Mouse (Mus musculus): Measurements from ENCODE around the gene Slc12a3. TPM values are rescaled to one million over a fixed set of nuclear protein-coding genes. Genes with fewer than 3 reads are reported as not detected.

The Slc12a3 gene
- polyA plus RNA-seq, 1 experiment from 2014 or later, result 0.12 TPM

GRCm38 (mm10) chr8:94362607-94363239, 33.7 kb downstream of the Slc12a3 start:
- Histone ChIP-seq H3K9me3 (no peaks in the 10 kb centered on the region), H3K4me1 (replicated peaks) (no peaks in the 10 kb centered on the region), H3K36me3 (no peaks in the 10 kb centered on the region), H3K9ac (replicated peaks) (no peak overlapping the region), H3K27ac (no peak overlapping the region), H3K4me3 (replicated peaks) (no peak overlapping the region), H3K4me2 (replicated peaks) (no peak overlapping the region), H3K27me3 (no peaks in the 10 kb centered on the region)
- ATAC-seq, result no peak
- WGBS, result 85% methylated on average over 7 of the region's 7 CpGs

DNA sequence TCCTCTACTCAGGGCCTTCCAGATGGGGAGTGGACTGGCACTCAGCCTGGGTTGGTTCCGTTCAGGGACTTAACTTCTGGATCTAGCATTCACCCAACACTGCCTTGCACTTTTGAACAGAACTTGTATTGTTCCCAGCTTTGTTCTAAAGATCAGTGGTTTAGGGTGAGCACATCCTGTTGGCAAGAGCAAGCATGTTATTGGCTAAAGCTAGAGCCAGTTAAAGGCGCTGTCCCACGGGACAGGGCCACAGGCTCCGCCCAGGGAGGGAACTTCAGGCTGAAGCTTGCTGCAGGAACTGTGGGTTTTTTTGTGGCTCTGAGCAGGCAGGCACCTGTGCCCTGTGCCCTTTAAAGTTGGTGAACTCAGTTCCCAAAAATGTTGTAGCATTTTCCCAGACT, 34.3 kb downstream of the Slc12a3 start:
- no peak overlapping the region for H3K4me3 ChIP-seq (replicated peaks)

DNA sequence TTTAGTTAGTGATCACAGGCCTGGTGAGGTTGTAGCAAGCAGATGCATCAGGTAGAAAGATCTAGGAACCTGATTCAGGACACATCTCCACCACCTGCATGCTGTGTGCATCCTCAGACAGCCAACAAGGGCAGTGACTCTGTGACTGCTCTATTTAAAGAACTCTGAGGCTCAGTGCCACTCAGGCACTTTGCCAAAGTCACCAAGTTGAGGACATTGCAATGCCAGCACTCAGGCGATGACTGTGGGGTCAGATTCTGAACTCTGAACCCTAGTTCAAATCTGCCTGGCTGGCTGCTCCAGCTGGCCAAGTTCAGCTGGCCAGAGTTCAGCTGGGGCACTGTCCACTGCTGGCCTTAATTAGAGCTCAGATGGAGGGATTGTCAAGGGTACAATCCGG, 34.9 kb downstream of the Slc12a3 start:
- no peak for ATAC-seq
- WGBS, result 91% methylated on average over 2 of the region's 2 CpGs

More for the DNA sequence above, 34.3 kb downstream of the Slc12a3 start:
- H3K9me3 ChIP-seq, result no peaks in the 10 kb centered on the region
- H3K4me2 ChIP-seq (replicated peaks), result no peak overlapping the region
- no peaks in the 10 kb centered on the region for H3K4me1 ChIP-seq (replicated peaks)
- no peak overlapping the region for H3K27ac ChIP-seq
- ATAC-seq, result no peak
- WGBS, result 48% methylated on average over 4 of the region's 4 CpGs
- H3K27me3 ChIP-seq, result no peaks in the 10 kb centered on the region
- no peaks in the 10 kb centered on the region for H3K36me3 ChIP-seq
- H3K9ac ChIP-seq (replicated peaks), result no peak overlapping the region

GRCm38 (mm10) chr8:94364686-94365312, 35.8 kb downstream of the Slc12a3 start:
- Histone ChIP-seq H3K9ac (replicated peaks) (no peak overlapping the region), H3K4me3 (replicated peaks) (no peak overlapping the region), H3K36me3 (no peaks in the 10 kb centered on the region), H3K27me3 (no peaks in the 10 kb centered on the region), H3K27ac (no peak overlapping the region), H3K4me1 (replicated peaks) (no peaks in the 10 kb centered on the region), H3K9me3 (no peaks in the 10 kb centered on the region), H3K4me2 (replicated peaks) (no peak overlapping the region)
- ATAC-seq, result no peak
- 90% methylated on average over 6 of the region's 6 CpGs for WGBS

More for the DNA sequence above, 34.9 kb downstream of the Slc12a3 start:
- Histone ChIP-seq H3K27me3 (no peaks in the 10 kb centered on the region), H3K27ac (no peak overlapping the region), H3K9me3 (no peaks in the 10 kb centered on the region), H3K4me2 (replicated peaks) (no peak overlapping the region), H3K9ac (replicated peaks) (no peak overlapping the region), H3K4me3 (replicated peaks) (no peak overlapping the region), H3K36me3 (no peaks in the 10 kb centered on the region), H3K4me1 (replicated peaks) (no peaks in the 10 kb centered on the region)

- H3K4me2 ChIP-seq (replicated peaks), result no peak overlapping the region
- WGBS, result 94% methylated on average over 9 of the region's 9 CpGs
- no peaks in the 10 kb centered on the region for H3K36me3 ChIP-seq
- no peaks in the 10 kb centered on the region for H3K9me3 ChIP-seq
- no peak overlapping the region for H3K4me3 ChIP-seq (replicated peaks)
- H3K4me1 ChIP-seq (replicated peaks), result no peaks in the 10 kb centered on the region
- no peak overlapping the region for H3K9ac ChIP-seq (replicated peaks)
- H3K27me3 ChIP-seq, result no peaks in the 10 kb centered on the region
- no peak overlapping the region for H3K27ac ChIP-seq
- no peak for ATAC-seq
Observed at GRCm38 (mm10) chr8:94365410-94365981, 36.5 kb downstream of the Slc12a3 start.

GRCm38 (mm10) chr8:94370839-94371238, 41.8 kb downstream of the Slc12a3 start:
- no peaks in the 10 kb centered on the region for H3K4me1 ChIP-seq (replicated peaks)
- H3K36me3 ChIP-seq, result no peaks in the 10 kb centered on the region
- H3K27ac ChIP-seq, result no peak overlapping the region
- no peaks in the 10 kb centered on the region for H3K9me3 ChIP-seq
- no peaks in the 10 kb centered on the region for H3K27me3 ChIP-seq
- WGBS, result 77% methylated on average over 5 of the region's 5 CpGs
- no peak overlapping the region for H3K4me2 ChIP-seq (replicated peaks)
- no peak overlapping the region for H3K4me3 ChIP-seq (replicated peaks)
- no peak for ATAC-seq
- H3K9ac ChIP-seq (replicated peaks), result no peak overlapping the region

GRCm38 (mm10) chr8:94372955-94373599, 44.1 kb downstream of the Slc12a3 start:
- H3K4me2 ChIP-seq (replicated peaks), result no peak overlapping the region
- H3K9ac ChIP-seq (replicated peaks), result no peak overlapping the region
- H3K4me1 ChIP-seq (replicated peaks), result no peaks in the 10 kb centered on the region
- no peaks in the 10 kb centered on the region for H3K27me3 ChIP-seq
- H3K36me3 ChIP-seq, result no peaks in the 10 kb centered on the region
- no peak overlapping the region for H3K27ac ChIP-seq
- H3K4me3 ChIP-seq (replicated peaks), result no peak overlapping the region
- WGBS, result 87% methylated on average over 6 of the region's 6 CpGs
- no peak for ATAC-seq
- no peaks in the 10 kb centered on the region for H3K9me3 ChIP-seq

GRCm38 (mm10) chr8:94375551-94375991, 46.6 kb downstream of the Slc12a3 start:
- H3K27me3 ChIP-seq, result no peaks in the 10 kb centered on the region
- no peak for ATAC-seq
- H3K4me1 ChIP-seq (replicated peaks), result no peaks in the 10 kb centered on the region
- H3K9ac ChIP-seq (replicated peaks), result no peak overlapping the region
- H3K4me3 ChIP-seq (replicated peaks), result no peak overlapping the region
- H3K36me3 ChIP-seq, result no peaks in the 10 kb centered on the region
- no peak overlapping the region for H3K27ac ChIP-seq
- H3K9me3 ChIP-seq, result no peaks in the 10 kb centered on the region
- no peak overlapping the region for H3K4me2 ChIP-seq (replicated peaks)
- 77% methylated on average over 3 of the region's 3 CpGs for WGBS

DNA sequence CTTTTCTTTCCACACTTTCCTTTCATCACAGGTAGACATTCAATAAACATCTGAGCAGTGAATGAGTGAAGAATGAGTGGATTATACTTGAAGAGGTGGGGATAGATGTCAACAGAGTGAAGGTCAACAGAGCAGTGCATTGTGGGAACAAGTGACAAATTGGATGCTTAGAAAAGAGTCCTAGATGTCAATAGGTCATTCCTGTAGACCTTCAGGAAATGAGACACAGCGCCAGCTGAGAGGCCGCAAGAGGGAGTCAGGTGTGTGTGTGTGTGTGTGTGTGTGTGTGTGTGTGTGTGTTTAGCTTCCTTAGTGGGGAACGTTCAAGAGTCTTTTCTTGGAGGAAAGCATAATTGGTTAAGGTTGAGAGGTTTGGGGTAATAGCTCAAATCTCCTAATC, 47.2 kb downstream of the Slc12a3 start:
- WGBS, result 88% methylated on average over 3 of the region's 3 CpGs
- Histone ChIP-seq H3K4me3 (replicated peaks) (no peak overlapping the region), H3K4me1 (replicated peaks) (no peaks in the 10 kb centered on the region), H3K4me2 (replicated peaks) (no peak overlapping the region), H3K27me3 (no peaks in the 10 kb centered on the region), H3K27ac (no peak overlapping the region), H3K9ac (replicated peaks) (no peak overlapping the region), H3K9me3 (no peaks in the 10 kb centered on the region), H3K36me3 (no peaks in the 10 kb centered on the region)
- no peak for ATAC-seq

DNA sequence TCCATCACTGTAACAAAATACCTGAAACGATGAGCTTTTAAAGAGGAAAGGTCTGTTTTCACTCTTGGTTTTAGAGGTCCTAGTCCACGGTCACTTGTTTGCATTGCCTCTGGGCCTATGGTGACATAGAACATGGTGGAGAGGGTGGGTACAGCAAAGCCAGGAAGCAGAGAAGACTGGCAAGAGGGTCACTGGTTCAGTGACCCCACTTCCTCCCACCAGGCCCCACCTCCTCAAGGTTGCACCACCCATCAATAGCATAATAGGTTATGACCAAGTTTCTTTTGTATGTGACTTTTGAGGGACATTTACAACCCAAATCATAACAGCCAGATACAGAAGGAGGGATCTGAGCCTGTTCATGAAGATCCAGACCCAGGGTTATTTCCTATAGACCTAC, 47.6 kb downstream of the Slc12a3 start:
- 90% methylated on average over 2 of the region's 2 CpGs for WGBS
- no peaks in the 10 kb centered on the region for H3K4me1 ChIP-seq (replicated peaks)
- H3K4me3 ChIP-seq (replicated peaks), result no peak overlapping the region
- no peaks in the 10 kb centered on the region for H3K27me3 ChIP-seq
- no peak overlapping the region for H3K4me2 ChIP-seq (replicated peaks)
- H3K9me3 ChIP-seq, result no peaks in the 10 kb centered on the region
- no peak for ATAC-seq
- H3K9ac ChIP-seq (replicated peaks), result no peak overlapping the region
- H3K27ac ChIP-seq, result no peak overlapping the region
- H3K36me3 ChIP-seq, result no peaks in the 10 kb centered on the region

DNA sequence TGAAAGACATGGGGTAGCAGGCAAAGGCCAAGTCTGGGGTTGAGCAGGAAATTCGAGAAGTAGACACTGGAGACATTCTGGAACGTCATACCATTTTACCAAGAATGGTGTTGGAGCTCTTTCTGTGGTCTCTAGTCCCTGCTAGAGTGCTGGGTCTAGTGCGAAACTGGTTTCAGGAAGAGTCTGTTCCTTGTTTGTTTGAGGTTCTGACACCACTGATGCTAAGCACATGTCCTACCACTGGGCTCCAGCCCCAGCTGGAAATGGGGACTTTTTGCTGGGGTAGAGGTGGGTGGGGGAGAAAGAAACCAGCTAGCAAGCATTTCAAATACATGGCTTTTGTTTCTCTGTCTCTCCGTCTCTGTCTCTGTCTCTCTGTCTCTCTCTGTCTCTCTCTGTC, 48.0 kb downstream of the Slc12a3 start:
- H3K9me3 ChIP-seq, result no peaks in the 10 kb centered on the region
- no peak for ATAC-seq
- no peak overlapping the region for H3K9ac ChIP-seq (replicated peaks)
- H3K36me3 ChIP-seq, result no peaks in the 10 kb centered on the region
- no peaks in the 10 kb centered on the region for H3K27me3 ChIP-seq
- H3K4me1 ChIP-seq (replicated peaks), result no peaks in the 10 kb centered on the region
- WGBS, result 88% methylated on average over 4 of the region's 4 CpGs
- no peak overlapping the region for H3K4me2 ChIP-seq (replicated peaks)
- H3K27ac ChIP-seq, result no peak overlapping the region
- no peak overlapping the region for H3K4me3 ChIP-seq (replicated peaks)

- no peaks in the 10 kb centered on the region for H3K27me3 ChIP-seq
- no peaks in the 10 kb centered on the region for H3K9me3 ChIP-seq
- H3K36me3 ChIP-seq, result no peaks in the 10 kb centered on the region
- no peak for ATAC-seq
- H3K4me1 ChIP-seq (replicated peaks), result no peaks in the 10 kb centered on the region
- H3K27ac ChIP-seq, result no peak overlapping the region
- H3K9ac ChIP-seq (replicated peaks), result 0 out of 2 replicates have a peak overlapping the region, but pooled peaks have one; percentile 32
- 76% methylated on average over 11 of the region's 11 CpGs for WGBS
- no peak overlapping the region for H3K4me3 ChIP-seq (replicated peaks)
- H3K4me2 ChIP-seq (replicated peaks), result no peak overlapping the region
Observed at GRCm38 (mm10) chr8:94377714-94378205, 48.8 kb downstream of the Slc12a3 start.
